14 mouse cellular contexts compared by ENCODE assay signal in the genomic region with DNA sequence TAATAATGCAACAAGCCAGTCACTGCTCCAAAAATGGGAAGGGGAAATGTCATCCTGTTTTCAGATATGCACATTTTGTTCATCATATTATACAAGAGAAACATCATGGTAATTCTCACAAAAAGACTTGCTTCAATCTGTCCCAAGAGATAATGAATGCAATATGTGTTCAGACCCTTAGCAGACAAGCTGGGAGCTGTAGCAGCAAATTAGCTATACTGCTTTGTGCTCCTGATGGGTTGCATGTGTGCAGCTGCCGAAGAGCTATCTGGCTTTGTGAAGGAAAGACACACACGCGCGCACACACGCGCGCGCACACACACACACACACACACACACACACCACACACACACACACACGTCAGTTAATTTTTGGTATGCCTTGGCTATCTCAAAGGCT.
DNase-seq lines count a peak whose midpoint lies in the region; ATAC-seq and TF ChIP-seq lines count a peak whose summit lies in the region.
"Had no signal": no experiment of that assay in that cellular context is flagged by ENCODE, and none has a peak within 500 bp of the region (broad histone marks: within the 10 kb centered on the region; RNA-seq: fewer than 3 reads in every experiment).

No protein-coding gene starts in this region.

- no peak for TF ChIP-seq CTCF in midbrain, postnatal 0 days (IDR thresholded peaks at IDR 0.05)
- no peak for TF ChIP-seq CTCF in forebrain, postnatal 0 days (IDR thresholded peaks at IDR 0.05; ENCODE audit: low read depth)

- H3K4me2 ChIP-seq in midbrain, embryonic 12.5 days (replicated peaks) = no peak overlapping the region
- H3K4me2 ChIP-seq in midbrain, postnatal 0 days (ENCODE audit: low read depth, low read length, poor library complexity, severe bottlenecking) = no peak overlapping the region
- H3K4me2 ChIP-seq in forebrain, postnatal 0 days (ENCODE audit: low read depth) = no peak overlapping the region
- no peak overlapping the region for H3K4me2 ChIP-seq in neural tube, embryonic 13.5 days
- H3K4me2 ChIP-seq in liver, embryonic 11.5 days = no peak overlapping the region

- 92% methylated on average over 9 of the region's 9 CpGs for WGBS in midbrain, embryonic 12.5 days
- WGBS in midbrain, postnatal 0 days = 77% methylated on average over 9 of the region's 9 CpGs
- WGBS in forebrain, postnatal 0 days = 77% methylated on average over 9 of the region's 9 CpGs
- 76% methylated on average over 9 of the region's 9 CpGs for WGBS in neural tube, embryonic 13.5 days
- WGBS in liver, embryonic 11.5 days = 93% methylated on average over 9 of the region's 9 CpGs

- DNase-seq in midbrain, postnatal 0 days (ENCODE audit: low spot score) = no peak
- peak; percentile 61 for DNase-seq in forebrain, postnatal 0 days
- peak; percentile 4 to 12 for DNase-seq in layer of hippocampus, postnatal 10 days (ENCODE audit: low spot score in 2 of 2)
- no peak for DNase-seq in lung, postnatal 10 days
- DNase-seq in cerebellum, adult 9-10 months = no peak
- DNase-seq in liver, embryonic 11.5 days (ENCODE audit: low spot score) = no peak
- DNase-seq: adrenal gland, adult 2 months; cerebellum, postnatal 36 days; gastrocnemius, postnatal 25 days; kidney, postnatal 14 days; lung, postnatal 4 days had no signal

- no peaks in the 10 kb centered on the region for H3K9me3 ChIP-seq in midbrain, embryonic 12.5 days
- no peaks in the 10 kb centered on the region for H3K9me3 ChIP-seq in midbrain, postnatal 0 days (ENCODE audit: low read length)
- H3K9me3 ChIP-seq in forebrain, postnatal 0 days (ENCODE audit: low read length) = no peaks in the 10 kb centered on the region
- H3K9me3 ChIP-seq in neural tube, embryonic 13.5 days = no peaks in the 10 kb centered on the region
- no peaks in the 10 kb centered on the region for H3K9me3 ChIP-seq in liver, embryonic 11.5 days (ENCODE audit: control insufficient read depth, low read length)

- no peak overlapping the region for H3K9ac ChIP-seq in midbrain, embryonic 12.5 days (replicated peaks)
- H3K9ac ChIP-seq in midbrain, postnatal 0 days (replicated peaks; ENCODE audit: low read length, poor library complexity, severe bottlenecking) = no peak overlapping the region
- no peak overlapping the region for H3K9ac ChIP-seq in forebrain, postnatal 0 days
- H3K9ac ChIP-seq in neural tube, embryonic 13.5 days = no peak overlapping the region
- H3K9ac ChIP-seq in liver, embryonic 11.5 days (ENCODE audit: low read depth, low read length) = no peak overlapping the region

- 0 out of 2 replicates have a peak, but pooled peaks have one; percentile 19 for ATAC-seq in midbrain, embryonic 12.5 days (ENCODE audit: low FRiP score, low read depth)
- ATAC-seq in midbrain, postnatal 0 days (ENCODE audit: low FRiP score) = no peak
- peak; percentile 95 for ATAC-seq in forebrain, postnatal 0 days
- peak; percentile 69; the same call in 1 of the 2 replicates for ATAC-seq in neural tube, embryonic 13.5 days (ENCODE audit: low read depth)
- ATAC-seq in liver, embryonic 11.5 days (replicated peaks; ENCODE audit: low FRiP score) = no peak

- H3K27ac ChIP-seq in midbrain, embryonic 12.5 days (replicated peaks) = peak overlapping the region; percentile 64; the same call in 1 of the 2 replicates
- no peak overlapping the region for H3K27ac ChIP-seq in midbrain, postnatal 0 days (ENCODE audit: low read depth, low read length)
- H3K27ac ChIP-seq in forebrain, postnatal 0 days (ENCODE audit: low read depth, low read length) = peak overlapping the region; percentile 62
- peak overlapping the region; percentile 64 for H3K27ac ChIP-seq in neural tube, embryonic 13.5 days (replicated peaks)
- H3K27ac ChIP-seq in liver, embryonic 11.5 days (ENCODE audit: low read depth, low read length) = no peak overlapping the region

- no peaks in the 10 kb centered on the region for H3K27me3 ChIP-seq in midbrain, embryonic 12.5 days
- H3K27me3 ChIP-seq in midbrain, postnatal 0 days (ENCODE audit: insufficient read depth, low read length) = no peaks in the 10 kb centered on the region
- H3K27me3 ChIP-seq in forebrain, postnatal 0 days (ENCODE audit: insufficient read depth, low read length) = no peaks in the 10 kb centered on the region
- H3K27me3 ChIP-seq in neural tube, embryonic 13.5 days = no peaks in the 10 kb centered on the region
- no peaks in the 10 kb centered on the region for H3K27me3 ChIP-seq in liver, embryonic 11.5 days (replicated peaks; ENCODE audit: control insufficient read depth, insufficient read depth, low read length)

- H3K4me1 ChIP-seq in midbrain, embryonic 12.5 days = no peaks in the 10 kb centered on the region
- no peaks in the 10 kb centered on the region for H3K4me1 ChIP-seq in midbrain, postnatal 0 days (ENCODE audit: insufficient read depth, low read length)
- no peaks in the 10 kb centered on the region for H3K4me1 ChIP-seq in forebrain, postnatal 0 days (ENCODE audit: insufficient read depth)
- 0 out of 2 replicates have a peak, but pooled peaks cover 4% of the 10 kb centered on the region for H3K4me1 ChIP-seq in neural tube, embryonic 13.5 days (replicated peaks)
- H3K4me1 ChIP-seq in liver, embryonic 11.5 days (replicated peaks; ENCODE audit: control insufficient read depth, insufficient read depth, low read length) = no peaks in the 10 kb centered on the region

- no peaks in the 10 kb centered on the region for H3K36me3 ChIP-seq in midbrain, embryonic 12.5 days
- no peaks in the 10 kb centered on the region for H3K36me3 ChIP-seq in midbrain, postnatal 0 days (ENCODE audit: insufficient read depth, low read length)
- H3K36me3 ChIP-seq in forebrain, postnatal 0 days (ENCODE audit: insufficient read depth) = no peaks in the 10 kb centered on the region
- H3K36me3 ChIP-seq in neural tube, embryonic 13.5 days = no peaks in the 10 kb centered on the region
- H3K36me3 ChIP-seq in liver, embryonic 11.5 days (ENCODE audit: control insufficient read depth, insufficient read depth, low read length) = no peaks in the 10 kb centered on the region

- no peak overlapping the region for H3K4me3 ChIP-seq in midbrain, embryonic 12.5 days
- H3K4me3 ChIP-seq in midbrain, postnatal 0 days (ENCODE audit: low read depth, low read length) = no peak overlapping the region
- no peak overlapping the region for H3K4me3 ChIP-seq in forebrain, postnatal 0 days (ENCODE audit: low read depth, low read length)
- H3K4me3 ChIP-seq in neural tube, embryonic 13.5 days = no peak overlapping the region
- no peak overlapping the region for H3K4me3 ChIP-seq in liver, embryonic 11.5 days (ENCODE audit: low read depth, low read length)
- H3K4me3 ChIP-seq: myocyte had no signal

Comparison
In these comparisons a context has a peak if more than half of its experiments do, and no peak if none do; other contexts are left out.
1. ATAC-seq: peak in midbrain, embryonic 12.5 days (single experiment), forebrain, postnatal 0 days (single experiment) and neural tube, embryonic 13.5 days (single experiment); none in midbrain, postnatal 0 days (single experiment) and liver, embryonic 11.5 days (single experiment).
2. H3K27ac ChIP-seq: peak in midbrain, embryonic 12.5 days (single experiment), forebrain, postnatal 0 days (single experiment) and neural tube, embryonic 13.5 days (single experiment); none in midbrain, postnatal 0 days (single experiment) and liver, embryonic 11.5 days (single experiment).
3. DNase-seq: peak in forebrain, postnatal 0 days (single experiment) and layer of hippocampus, postnatal 10 days (2 of 2); none in midbrain, postnatal 0 days (single experiment), lung, postnatal 10 days (single experiment), cerebellum, adult 9-10 months (single experiment) and liver, embryonic 11.5 days (single experiment).